Mouse (Mus musculus) heart, adult 8-10 months (tissue): ENCODE measurements around the gene Zfp764. TPM values are rescaled to one million over a fixed set of nuclear protein-coding genes. Genes with fewer than 3 reads are reported as not detected.
"Not testable (repeated sequence)": the region's sequence is repeated elsewhere in the genome, so short reads cannot be mapped to it uniquely, and the experiment has no call there.

Source experiments
- DNase-seq: peaks from one replicate; pipeline ENCODE4 v3.0.0; 2022; ENCODE audit warnings: low spot score
- total RNA-seq, 4 experiments: library from RNA; stranded (reverse); gene quantifications; 2 replicates each; pipeline ENCODE4 v1.2.4; 2022

The Zfp764 gene
- total RNA-seq, 4 experiments from 2014 or later = 2.3 to 4.4 (median 3.2) TPM

DNA sequence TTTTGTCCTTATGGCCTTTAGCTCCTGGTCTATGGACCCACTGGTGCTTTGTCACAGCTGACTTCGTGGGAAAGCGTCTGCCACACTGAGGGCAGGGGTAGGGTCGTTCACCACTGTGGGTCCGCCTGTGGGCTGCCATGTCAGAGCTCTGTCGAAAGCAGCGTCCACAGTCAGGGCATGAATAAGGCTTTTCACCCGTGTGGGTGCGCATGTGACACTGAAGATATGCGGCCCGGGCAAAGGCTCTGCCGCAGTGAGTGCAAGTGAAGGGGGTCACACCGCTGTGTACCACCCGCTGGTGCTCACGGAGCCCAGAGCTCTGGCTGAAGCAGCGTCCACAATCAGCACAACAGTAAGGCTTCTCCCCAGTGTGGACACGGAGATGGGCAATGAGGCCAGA lies 15.1 kb downstream of the Zfp764 start:
- no peak for DNase-seq

DNA sequence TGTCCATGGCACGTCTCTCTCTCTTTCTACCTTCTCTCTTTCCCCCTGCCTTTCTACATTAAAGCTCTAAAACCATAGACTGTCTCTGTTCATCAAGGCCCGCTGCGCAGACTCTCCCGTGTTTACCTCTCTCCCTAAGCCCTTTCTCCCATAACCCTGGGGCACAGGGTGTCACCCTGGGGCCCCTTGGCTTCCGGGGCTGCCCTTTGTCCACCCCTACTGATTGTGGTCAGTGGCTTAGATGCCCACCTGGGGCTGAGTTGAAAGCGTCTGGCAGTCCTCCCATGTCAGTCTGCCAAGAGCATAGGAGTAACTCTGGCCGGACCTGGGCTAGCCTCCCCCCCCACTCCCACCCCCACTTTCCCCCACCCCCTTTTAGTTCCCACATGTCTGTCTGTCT lies 16.3 kb downstream of the Zfp764 start:
- no peak for DNase-seq

DNA sequence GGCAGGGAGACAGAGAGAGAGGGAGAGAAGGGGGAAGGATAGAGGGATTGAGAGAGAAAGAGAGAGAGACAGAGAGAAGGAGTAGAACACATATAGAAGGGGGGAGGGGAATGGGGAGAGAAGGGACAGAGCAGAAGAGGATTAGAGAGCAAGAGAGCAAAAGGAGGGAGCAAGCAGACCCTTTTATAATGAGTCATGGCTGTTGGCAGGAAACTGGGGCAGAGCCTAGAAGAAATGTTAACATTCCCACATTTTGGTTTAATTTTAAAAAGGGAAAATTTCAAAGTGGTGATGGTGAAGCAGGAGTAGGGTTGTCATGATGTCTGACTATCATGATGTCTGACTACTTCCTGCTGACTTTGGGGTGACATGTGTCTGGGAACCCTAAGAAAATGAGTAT lies 18.4 kb downstream of the Zfp764 start:
- not testable (repeated sequence) for DNase-seq

DNA sequence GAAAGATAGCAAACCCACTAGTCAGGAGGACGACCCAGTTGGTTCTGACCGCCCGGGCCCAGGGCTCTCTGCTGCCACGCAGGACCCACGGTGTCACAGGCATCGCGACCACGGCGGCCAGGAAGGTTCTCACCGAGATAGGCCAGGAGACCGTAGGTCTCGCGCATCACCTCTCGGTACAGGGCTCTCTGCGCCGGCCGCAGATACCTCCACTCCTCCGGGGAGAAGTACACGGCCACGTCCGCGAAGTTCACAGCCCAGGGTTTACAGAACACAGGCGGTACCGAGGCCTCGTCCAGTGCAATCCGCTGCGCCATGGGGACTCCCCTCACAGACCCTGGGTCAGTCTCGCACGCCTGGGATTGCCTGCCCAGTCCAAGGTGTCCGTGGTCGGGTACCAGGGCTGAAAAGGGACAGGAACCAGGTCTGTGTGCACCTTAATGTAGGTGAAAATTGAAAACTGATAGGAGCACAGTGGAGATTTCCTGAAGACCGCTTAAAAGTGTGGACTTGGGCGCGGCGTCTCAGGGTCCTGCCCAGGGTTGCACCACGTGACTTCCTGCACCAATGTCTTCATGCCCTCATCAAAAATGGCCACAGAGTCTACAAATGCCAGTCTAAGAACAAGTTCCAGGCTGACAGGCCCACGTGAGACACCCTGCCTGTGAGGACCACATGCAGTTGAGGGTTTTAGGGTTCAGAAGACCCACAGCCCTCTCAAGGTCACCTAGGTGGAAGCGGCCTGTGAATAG lies 19.8 kb downstream of the Zfp764 start, which contains the start of gene 9130019O22Rik:
Gene 9130019O22Rik (minus strand): TSS at position 526 of the 752 bp plus-strand sequence.
- peak; percentile 95 for DNase-seq

DNA sequence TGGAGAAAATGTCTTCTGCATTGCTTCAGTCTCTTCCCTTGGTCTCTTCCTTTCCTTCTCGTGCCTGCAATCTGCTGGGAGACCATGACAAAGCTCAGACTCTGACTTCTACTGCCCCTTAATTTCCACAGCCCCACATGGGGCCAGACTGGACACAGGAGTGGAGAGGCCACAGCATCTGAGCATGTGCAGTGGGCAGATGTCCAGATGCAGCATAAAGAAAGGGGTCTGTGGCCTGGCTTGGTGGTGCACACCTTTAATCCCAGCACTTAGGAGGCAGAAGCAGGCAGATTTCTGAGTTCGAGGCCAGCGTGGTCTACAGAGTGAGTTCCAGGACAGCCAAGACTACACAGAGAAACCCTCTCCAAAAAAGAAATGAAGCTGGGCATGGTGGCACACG lies 21.1 kb downstream of the Zfp764 start:
- DNase-seq = not testable (repeated sequence)

DNA sequence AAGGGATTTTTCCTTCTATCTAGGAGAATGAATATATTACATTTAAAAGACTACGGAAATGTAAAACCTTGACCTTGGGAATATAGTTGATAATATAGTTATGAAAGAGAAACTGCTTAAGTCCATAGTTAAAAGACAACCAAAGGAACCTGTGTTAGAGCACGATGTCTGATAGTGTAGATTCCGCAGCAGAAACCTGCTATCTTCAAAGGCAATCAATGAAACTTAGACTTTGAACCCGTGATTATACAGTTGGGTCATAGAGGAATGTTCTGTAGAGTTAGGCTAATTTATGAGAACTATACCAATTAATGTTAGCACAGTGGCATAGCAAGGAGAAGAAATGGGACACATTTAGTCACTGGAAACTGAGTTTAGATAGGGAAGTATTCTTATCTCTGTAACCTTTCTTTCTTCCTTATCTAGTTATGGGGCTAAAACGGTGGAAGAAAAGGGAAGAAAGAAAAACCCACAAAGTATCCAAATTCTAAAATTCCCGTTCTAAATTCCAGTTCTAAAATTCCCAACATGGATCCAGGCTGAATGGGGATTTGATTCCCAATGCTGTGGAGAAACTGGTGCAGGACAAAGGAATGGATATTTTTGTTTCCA lies 28.2 kb downstream of the Zfp764 start:
- DNase-seq = no peak

DNA sequence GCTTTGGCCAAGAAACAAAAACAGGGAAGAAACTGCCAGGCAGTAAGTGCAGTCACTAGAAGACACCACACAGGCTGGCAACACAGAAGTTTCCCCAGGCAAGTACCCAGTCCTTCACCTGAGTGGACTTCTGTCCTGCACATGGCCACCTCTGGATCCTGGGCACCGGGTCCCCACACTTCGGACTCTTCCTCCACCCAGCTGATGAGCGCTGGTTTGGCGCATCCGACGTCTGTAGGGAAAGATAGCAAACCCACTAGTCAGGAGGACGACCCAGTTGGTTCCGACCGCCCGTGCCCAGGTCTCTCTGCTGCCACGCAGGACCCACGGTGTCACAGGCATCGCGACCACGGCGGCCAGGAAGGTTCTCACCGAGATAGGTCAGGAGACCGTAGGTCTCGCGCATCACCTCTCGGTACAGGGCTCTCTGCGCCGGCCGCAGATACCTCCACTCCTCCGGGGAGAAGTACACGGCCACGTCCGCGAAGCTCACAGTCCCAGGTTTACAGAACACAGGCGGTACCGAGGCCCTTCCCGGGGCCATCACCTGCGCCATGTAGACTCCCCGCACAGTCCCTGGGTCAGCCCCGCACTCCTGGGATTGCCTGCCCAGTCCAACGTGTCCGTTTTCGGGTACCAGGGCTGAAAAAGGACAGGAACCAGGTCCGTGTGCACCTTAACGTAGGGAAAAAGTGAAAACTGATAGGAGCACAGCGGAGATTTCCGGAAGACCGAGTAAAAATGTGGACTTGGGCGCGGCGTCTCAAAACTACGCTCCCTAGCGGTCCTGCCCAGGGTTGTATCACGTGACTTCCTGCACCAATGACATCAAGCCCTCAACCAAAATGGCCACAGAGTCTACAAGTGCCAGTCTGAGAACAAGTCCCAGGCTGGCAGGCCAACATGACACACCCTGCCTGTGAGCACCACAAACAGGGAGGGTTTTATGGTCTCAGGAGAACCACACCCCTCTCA lies 31.1 kb downstream of the Zfp764 start, which contains the start of gene Zfp747:
Gene Zfp747 (minus strand): TSS at position 780 of the 975 bp plus-strand sequence.
- DNase-seq = peak; percentile 97

DNA sequence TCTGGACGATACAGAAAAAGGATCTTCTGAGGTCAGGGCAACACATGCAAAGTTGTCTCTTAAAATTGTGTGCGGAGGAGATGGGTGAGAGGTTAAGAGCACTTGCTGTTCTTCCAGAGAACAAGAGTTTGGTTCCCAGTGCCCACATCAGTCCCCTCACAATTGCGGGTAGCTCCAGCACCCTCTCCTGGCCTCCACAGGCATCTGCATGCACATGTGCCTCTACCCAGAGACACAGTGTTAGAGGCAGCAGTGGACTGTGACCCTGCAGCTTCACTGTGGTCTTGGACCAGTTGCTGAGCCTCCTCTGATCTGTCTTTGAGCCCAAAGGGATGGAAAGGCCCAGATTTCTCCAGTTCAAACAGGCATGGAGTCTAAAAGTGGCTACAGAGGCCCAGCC lies 34.8 kb downstream of the Zfp764 start:
- not testable (repeated sequence) for DNase-seq

DNA sequence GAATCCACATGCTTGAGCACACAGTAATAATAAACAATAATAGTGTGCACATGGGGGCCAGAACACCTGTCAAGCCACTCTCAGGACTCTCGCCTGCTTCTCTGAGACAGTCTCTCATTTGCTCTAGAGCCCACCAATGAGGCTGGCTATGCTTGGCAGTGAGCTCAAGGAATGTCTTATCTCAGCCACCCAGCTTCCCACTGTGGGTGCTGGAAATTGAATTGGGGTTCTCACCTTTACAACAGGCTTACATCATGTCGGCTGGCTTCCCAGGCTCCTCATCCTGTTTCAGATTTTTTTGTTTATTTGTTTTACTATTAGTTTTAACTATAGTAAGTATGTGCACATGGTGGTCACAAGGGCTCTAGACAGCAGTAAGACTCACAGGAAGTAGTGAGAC lies 35.4 kb downstream of the Zfp764 start:
- no peak for DNase-seq

DNA sequence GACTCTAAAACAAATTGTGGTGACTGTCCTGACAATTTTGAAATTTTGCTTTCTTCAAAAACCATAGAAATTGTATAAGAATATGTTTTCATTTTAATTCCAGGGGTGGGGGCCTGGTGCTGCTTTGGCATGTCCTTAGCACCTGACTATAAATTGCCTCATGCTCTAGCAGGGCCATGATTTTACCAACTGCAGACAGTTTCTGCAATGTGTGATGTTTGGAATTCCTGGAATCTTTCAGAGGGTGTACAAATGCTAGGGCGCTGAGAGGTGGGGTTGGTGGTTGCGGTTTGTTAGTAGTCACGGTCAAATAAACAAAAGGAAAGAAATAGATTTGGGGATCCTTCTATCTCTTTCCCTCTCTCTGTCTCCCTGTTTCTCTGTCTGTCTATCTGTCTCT lies 40.4 kb downstream of the Zfp764 start:
- no peak for DNase-seq

DNA sequence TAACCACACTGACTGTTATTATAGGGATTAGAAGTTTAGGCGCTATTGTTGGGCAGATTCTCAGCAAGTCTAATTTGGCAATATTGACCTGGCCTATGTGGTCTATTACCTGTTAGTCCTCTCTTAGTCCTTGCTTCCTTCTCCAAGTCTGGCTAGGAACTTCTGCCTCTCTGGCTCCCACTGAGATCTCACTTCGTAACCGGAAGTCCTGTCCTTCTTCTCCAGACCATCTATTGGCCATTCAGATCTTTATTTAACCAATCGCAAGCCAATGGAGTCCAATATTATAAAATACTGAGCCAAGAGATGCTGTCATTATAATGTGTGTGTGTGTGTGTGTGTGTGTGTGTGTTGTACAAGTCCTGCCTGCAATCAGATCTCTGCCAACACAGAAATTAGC lies 42.5 kb downstream of the Zfp764 start:
- peak; percentile 46 for DNase-seq

DNA sequence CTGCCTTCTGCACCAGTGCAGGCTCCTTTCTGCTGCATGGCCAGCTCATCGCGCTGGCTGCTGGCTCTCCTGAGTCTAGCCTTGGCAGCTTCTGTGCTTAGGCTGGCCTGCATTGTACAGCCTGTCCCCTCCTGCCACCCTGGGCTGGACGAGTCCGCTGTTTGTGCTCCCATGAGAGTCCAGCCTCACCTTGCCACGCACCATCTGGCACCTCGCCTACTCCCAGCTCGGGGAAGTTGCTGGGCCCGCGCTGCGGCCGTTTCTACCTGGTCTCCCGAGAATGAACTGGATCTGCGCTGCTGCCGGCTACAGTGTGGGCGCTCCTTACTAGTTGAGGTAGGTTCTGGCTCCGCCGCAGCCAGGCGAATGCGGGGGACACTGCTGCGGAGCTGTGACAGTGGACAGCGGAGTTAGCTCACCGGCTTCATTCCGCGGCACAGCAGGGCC lies 43.1 kb downstream of the Zfp764 start:
- DNase-seq = no peak

DNA sequence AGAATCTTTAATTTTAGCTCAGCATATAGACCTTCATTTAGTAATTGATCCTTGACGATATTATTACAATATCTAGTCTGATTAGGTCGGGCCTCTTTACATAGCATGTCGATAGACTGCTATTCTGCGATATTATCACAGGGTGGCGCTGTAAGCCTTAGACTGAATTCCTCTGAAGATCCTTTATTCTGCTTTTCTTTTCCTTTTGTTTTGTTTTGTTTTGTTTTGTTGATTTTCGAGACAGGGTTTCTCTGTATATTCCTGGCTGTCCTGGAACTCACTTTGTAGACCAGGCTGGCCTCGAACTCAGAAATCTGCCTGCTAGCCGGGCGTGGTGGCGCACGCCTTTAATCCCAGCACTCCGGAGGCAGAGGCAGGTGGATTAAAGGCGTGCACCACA lies 44.2 kb downstream of the Zfp764 start:
- DNase-seq = not testable (repeated sequence)

DNA sequence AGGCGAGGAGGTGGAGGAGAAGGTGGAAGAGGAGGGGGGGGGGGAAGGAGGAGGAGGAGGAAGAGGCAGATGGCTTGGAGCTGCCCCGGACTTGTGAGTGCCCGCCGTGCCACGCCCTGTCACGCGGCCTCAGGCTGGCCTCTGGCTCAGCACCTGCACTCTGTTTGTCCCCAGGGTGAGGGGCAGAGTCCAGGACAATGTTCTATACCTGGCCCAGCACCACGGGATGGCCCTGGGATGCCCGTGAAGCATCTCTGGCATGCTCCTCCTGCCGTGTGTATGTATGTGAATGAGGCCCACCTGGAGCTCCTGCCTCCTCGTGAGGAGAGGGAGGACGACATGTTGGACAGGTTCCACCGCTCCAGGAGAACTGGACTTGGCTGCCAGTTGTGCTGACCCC lies 45.2 kb downstream of the Zfp764 start:
- no peak for DNase-seq

DNA sequence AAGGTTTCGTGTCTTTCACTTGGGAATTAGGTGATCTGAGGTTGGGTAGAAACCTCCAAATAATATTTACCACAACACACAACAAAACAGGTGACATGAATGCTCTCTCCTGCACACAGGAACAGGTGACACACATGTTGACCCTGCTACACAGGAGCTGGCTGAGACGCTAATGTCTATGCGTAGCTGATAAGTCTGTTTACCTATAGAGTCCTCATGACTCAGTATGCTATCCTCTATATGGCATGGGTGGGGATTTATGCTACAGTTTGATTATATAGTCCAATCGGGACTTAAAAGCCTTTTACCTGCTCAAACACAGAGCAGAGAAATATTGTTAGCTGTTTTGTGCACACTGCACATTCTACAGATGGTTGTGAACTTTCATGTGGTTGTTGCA lies 46.4 kb downstream of the Zfp764 start:
- no peak for DNase-seq

DNA sequence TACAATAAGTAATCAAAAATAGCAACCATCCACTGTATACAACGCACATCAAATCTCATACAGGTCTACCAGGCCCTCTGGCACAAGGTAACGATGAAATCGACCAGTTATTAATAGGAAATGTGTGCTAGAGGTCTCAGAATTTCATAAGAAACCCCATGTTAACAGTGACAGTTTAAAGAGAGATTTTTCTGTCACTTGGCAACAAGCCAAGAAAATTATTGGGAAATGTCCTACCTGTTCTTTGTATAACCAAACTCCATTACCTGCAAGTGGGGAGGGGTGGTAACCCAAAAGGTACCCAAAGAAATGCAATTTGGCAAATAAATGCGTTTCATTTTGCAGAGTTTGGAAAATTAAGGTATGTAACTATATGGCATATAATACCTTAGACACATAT lies 48.1 kb downstream of the Zfp764 start:
- no peak for DNase-seq

DNA sequence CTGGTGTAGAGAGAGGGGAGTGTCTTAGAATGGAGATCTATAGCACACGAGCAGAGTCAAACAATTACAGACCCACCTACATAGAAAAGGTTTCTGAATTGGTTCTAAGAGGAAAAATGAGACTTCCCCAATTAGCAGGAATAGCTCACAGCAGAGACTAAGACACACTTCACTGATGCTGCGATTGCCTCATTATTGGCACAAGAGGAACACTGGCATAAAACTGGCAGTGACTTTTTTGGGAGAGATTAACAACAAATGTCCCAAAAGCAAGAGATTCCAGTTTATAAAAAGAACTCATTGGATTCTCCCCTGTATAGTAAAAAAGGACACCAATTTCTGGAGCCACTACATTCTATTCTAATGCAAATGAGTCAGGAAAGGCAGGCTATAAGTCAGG lies 48.8 kb downstream of the Zfp764 start:
- no peak for DNase-seq

DNA sequence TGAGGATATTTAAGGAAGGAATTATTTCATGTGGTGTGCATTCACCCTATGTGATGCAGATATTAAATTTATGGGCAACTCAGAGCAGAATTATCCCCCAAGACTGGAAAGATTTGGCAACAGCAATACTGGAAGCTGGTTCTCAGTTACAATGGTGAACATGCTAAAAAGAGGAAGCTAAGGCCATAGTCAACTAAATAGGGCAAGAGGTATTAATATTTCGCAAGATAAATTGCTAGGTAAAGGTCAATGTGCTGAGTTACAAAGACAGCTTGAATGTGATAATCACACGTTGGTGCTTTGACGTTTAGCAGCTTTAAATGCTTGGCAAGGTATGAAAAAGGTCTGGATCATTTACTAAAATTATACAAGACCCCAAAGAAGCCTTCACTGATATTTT lies 50.8 kb downstream of the Zfp764 start:
- no peak for DNase-seq
